Mouse (Mus musculus) myocyte (in vitro differentiated cells): ENCODE data around the gene Bpifa3. TPM values are rescaled to one million over a fixed set of nuclear protein-coding genes. Genes with fewer than 3 reads are reported as not detected.

Source experiments
- H3K27me3 ChIP-seq: one replicate; pipeline ENCODE4 v1.6.1; 2011; ENCODE audit not compliant: control insufficient read depth, insufficient read depth, insufficient read length
- H3K36me3 ChIP-seq: one replicate; pipeline ENCODE4 v1.6.1; 2011; ENCODE audit not compliant: control insufficient read depth, insufficient read depth
- H3K4me2 ChIP-seq: one replicate; pipeline ENCODE4 v1.6.1; 2011; ENCODE audit warnings: low read depth, control low read depth
- H3K4me3 ChIP-seq: one replicate; pipeline ENCODE4 v1.5.1; 2011; ENCODE audit warnings: mild to moderate bottlenecking, control low read depth, moderate library complexity
- H3K79me2 ChIP-seq: one replicate; pipeline ENCODE4 v1.6.1; 2011; ENCODE audit not compliant: control insufficient read depth, insufficient read depth
- H3ac ChIP-seq: one replicate; pipeline ENCODE4 v1.6.1; 2011; ENCODE audit not compliant: control insufficient read depth, insufficient read length
- CEBPB ChIP-seq: IDR thresholded peaks from 2 replicates; pipeline ENCODE4 v1.6.1; 2011; ENCODE audit warnings: mild to moderate bottlenecking, moderate library complexity; ENCODE audit not compliant: poor library complexity, insufficient read depth, severe bottlenecking
- E2F4 ChIP-seq: IDR thresholded peaks from one replicate; pipeline ENCODE4 v1.6.1; 2011; ENCODE audit warnings: mild to moderate bottlenecking, control low read depth, moderate library complexity; ENCODE audit not compliant: insufficient read depth
- MAX ChIP-seq: IDR thresholded peaks from one replicate; pipeline ENCODE4 v1.6.1; 2011; ENCODE audit warnings: low read depth, mild to moderate bottlenecking, control low read depth
- MYOD1 ChIP-seq, 3 experiments: IDR thresholded peaks; one replicate each; pipeline ENCODE4 v1.6.1; 2011; ENCODE audit warnings: control low read depth in 2 of 3, low read depth in 2 of 3, mild to moderate bottlenecking in 2 of 3, moderate library complexity in 1 of 3; ENCODE audit not compliant: insufficient read length in 2 of 3, control insufficient read depth in 1 of 3
- MYOG ChIP-seq, 3 experiments: IDR thresholded peaks; one replicate each; pipeline ENCODE4 v1.6.1; 2011; ENCODE audit warnings: control low read depth in 2 of 3, low read depth in 2 of 3, mild to moderate bottlenecking in 2 of 3; ENCODE audit not compliant: insufficient read length in 2 of 3, control insufficient read depth in 1 of 3, insufficient read depth in 1 of 3
- POLR2A ChIP-seq: IDR thresholded peaks from one replicate; pipeline ENCODE4 v1.6.1; 2011; ENCODE audit warnings: low read depth, mild to moderate bottlenecking, control low read depth, moderate library complexity; ENCODE audit not compliant: insufficient read length
- POLR2AphosphoS2 ChIP-seq: IDR thresholded peaks from one replicate; pipeline ENCODE4 v1.6.1; 2011; ENCODE audit warnings: low read depth, control low read depth; ENCODE audit not compliant: insufficient read length
- REST ChIP-seq: IDR thresholded peaks from one replicate; pipeline ENCODE4 v1.6.1; 2011; ENCODE audit warnings: mild to moderate bottlenecking, control low read depth, moderate library complexity; ENCODE audit not compliant: insufficient read depth, insufficient read length
- SRF ChIP-seq: IDR thresholded peaks from one replicate; pipeline ENCODE4 v1.6.1; 2011; ENCODE audit warnings: low read depth; ENCODE audit not compliant: control insufficient read depth, insufficient read length
- TCF12 ChIP-seq: IDR thresholded peaks from one replicate; pipeline ENCODE4 v1.6.1; 2011; ENCODE audit warnings: mild to moderate bottlenecking, control low read depth; ENCODE audit not compliant: poor library complexity, insufficient read depth, severe bottlenecking
- TCF3 ChIP-seq: IDR thresholded peaks from one replicate; pipeline ENCODE4 v1.6.1; 2011; ENCODE audit warnings: low read depth, control low read depth; ENCODE audit not compliant: insufficient read length
- USF1 ChIP-seq: IDR thresholded peaks from one replicate; pipeline ENCODE4 v1.6.1; 2011; ENCODE audit warnings: low read depth, mild to moderate bottlenecking, control low read depth, moderate library complexity
- polyA plus RNA-seq: library from polyadenylated mRNA; unstranded; fragments of >200 nt; fragmentation: generic; extraction: Trizol; gene quantifications from one replicate; pipeline ENCODE4 v1.2.1, GENCODE M21; 2012; ENCODE audit warnings: missing spikeins

Bpifa3 gene
- not detected for polyA plus RNA-seq

GRCm38 (mm10) chr2:154130120-154130519, at the start of gene Bpifa3:
Gene Bpifa3, plus strand, starts transcription at chr2:154130336.
- H3ac ChIP-seq: no peak within 1 kb of the TSS
- H3K4me3 ChIP-seq: no peak within 1 kb of the TSS
- no peaks in the 10 kb centered on the region for H3K36me3 ChIP-seq
- no peaks in the 10 kb centered on the region for H3K79me2 ChIP-seq
- TF ChIP-seq USF1 (no peak), MAX (no peak), SRF (no peak), MYOG (IDR thresholded peaks at IDR 0.05; ENCODE audit: control insufficient read depth in 1 of 3, insufficient read depth in 1 of 3, insufficient read length in 2 of 3, low read depth in 2 of 3) (peak in 1 of 3 experiments; percentile 32), TCF3 (peak; percentile 5)
- H3K27me3 ChIP-seq: no peaks in the 10 kb centered on the region
- H3K4me2 ChIP-seq: no peak within 1 kb of the TSS

- Histone ChIP-seq H3K4me2 (no peak overlapping the region), H3K36me3 (no peaks in the 10 kb centered on the region), H3K4me3 (no peak overlapping the region), H3K27me3 (no peaks in the 10 kb centered on the region), H3K79me2 (no peaks in the 10 kb centered on the region), H3ac (no peak overlapping the region)
- TF ChIP-seq USF1: no peak
- no peak for TF ChIP-seq MYOD1 (IDR thresholded peaks at IDR 0.05; ENCODE audit: control insufficient read depth in 1 of 3, insufficient read length in 2 of 3, low read depth in 2 of 3)
These were observed 32.4 kb upstream of the Bpifa3 start for GRCm38 (mm10) chr2:154097734-154098133.

- Histone ChIP-seq H3K79me2 (no peaks in the 10 kb centered on the region), H3K4me2 (no peak overlapping the region), H3ac (no peak overlapping the region), H3K4me3 (no peak overlapping the region), H3K36me3 (no peaks in the 10 kb centered on the region), H3K27me3 (no peaks in the 10 kb centered on the region)
- no peak for TF ChIP-seq MYOG (IDR thresholded peaks at IDR 0.05; ENCODE audit: control insufficient read depth in 1 of 3, insufficient read depth in 1 of 3, insufficient read length in 2 of 3, low read depth in 2 of 3)
- TF ChIP-seq MYOD1 (IDR thresholded peaks at IDR 0.05; ENCODE audit: control insufficient read depth in 1 of 3, insufficient read length in 2 of 3, low read depth in 2 of 3): no peak
- TF ChIP-seq SRF: no peak
- no peak for TF ChIP-seq POLR2AphosphoS2
- TF ChIP-seq E2F4: no peak
- TF ChIP-seq TCF12: no peak
- TF ChIP-seq USF1: no peak
- TF ChIP-seq MAX: no peak
- TF ChIP-seq REST: no peak
These were observed 12.8 kb upstream of the Bpifa3 start for GRCm38 (mm10) chr2:154117381-154117780.

DNA sequence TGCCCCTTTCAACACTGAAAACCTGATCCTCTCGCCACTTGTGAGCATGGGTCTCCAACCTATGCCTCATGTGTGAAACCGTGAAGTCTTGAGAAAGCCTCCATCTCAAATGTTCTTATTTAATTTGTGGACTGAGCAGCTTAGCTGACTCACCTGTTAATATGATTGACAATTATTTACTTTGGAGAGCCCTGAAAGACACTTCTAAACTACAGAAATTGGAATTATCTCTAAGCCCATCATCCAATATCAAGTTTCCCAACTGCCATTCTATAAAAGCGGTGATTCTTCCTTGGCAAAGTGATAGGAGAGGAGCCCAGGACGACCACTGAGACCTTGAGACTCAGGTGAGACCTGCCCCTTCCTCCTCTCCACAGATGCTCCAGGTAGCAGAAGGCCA, 12.4 kb downstream of the Bpifa3 start, which contains the start of gene Bpifa1:
Gene Bpifa1, plus strand, starts transcription at position 301 of the 400 bp plus-strand sequence.
- no peak within 1 kb of the TSS for H3K4me2 ChIP-seq
- no peaks in the 10 kb centered on the region for H3K36me3 ChIP-seq
- H3K27me3 ChIP-seq: no peaks in the 10 kb centered on the region
- H3K4me3 ChIP-seq: no peak within 1 kb of the TSS
- no peak for TF ChIP-seq MYOG (IDR thresholded peaks at IDR 0.05; ENCODE audit: control insufficient read depth in 1 of 3, insufficient read depth in 1 of 3, insufficient read length in 2 of 3, low read depth in 2 of 3)
- no peak for TF ChIP-seq E2F4
- TF ChIP-seq POLR2AphosphoS2: no peak
- no peak for TF ChIP-seq TCF3
- TF ChIP-seq MAX: no peak
- no peak for TF ChIP-seq USF1
- no peak for TF ChIP-seq MYOD1 (IDR thresholded peaks at IDR 0.05; ENCODE audit: control insufficient read depth in 1 of 3, insufficient read length in 2 of 3, low read depth in 2 of 3)
- no peak for TF ChIP-seq SRF
- no peak for TF ChIP-seq CEBPB
- no peak for TF ChIP-seq TCF12
- TF ChIP-seq POLR2A: no peak
- no peak for TF ChIP-seq REST
- no peak within 1 kb of the TSS for H3ac ChIP-seq
- no peaks in the 10 kb centered on the region for H3K79me2 ChIP-seq

DNA sequence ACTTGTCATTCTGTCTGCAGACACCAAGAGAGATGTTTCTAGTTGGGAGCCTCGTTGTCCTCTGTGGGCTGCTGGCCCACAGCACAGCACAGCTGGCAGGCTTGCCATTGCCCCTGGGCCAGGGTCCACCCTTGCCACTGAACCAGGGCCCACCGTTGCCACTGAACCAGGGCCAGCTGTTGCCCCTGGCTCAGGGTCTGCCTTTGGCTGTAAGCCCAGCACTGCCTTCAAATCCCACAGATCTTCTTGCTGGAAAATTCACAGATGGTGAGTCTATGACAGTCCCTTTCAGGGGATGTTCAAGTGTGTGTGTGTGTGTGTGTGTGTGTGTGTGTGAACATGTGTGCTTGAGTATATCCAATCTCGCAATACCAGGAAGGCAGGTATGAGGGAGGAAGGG, 13.6 kb downstream of the Bpifa3 start:
- Histone ChIP-seq H3K79me2 (no peaks in the 10 kb centered on the region), H3K27me3 (no peaks in the 10 kb centered on the region), H3K4me2 (no peak overlapping the region), H3ac (no peak overlapping the region), H3K36me3 (no peaks in the 10 kb centered on the region), H3K4me3 (no peak overlapping the region)
- TF ChIP-seq USF1 (no peak), MYOD1 (IDR thresholded peaks at IDR 0.05; ENCODE audit: control insufficient read depth in 1 of 3, insufficient read length in 2 of 3, low read depth in 2 of 3) (no peak), REST (no peak), POLR2AphosphoS2 (no peak), TCF12 (no peak), MAX (no peak), SRF (no peak), E2F4 (no peak), TCF3 (no peak)
